Mouse (Mus musculus) forebrain, embryonic 13.5 days (tissue): ENCODE measurements around the gene Zdhhc19. TPM values are rescaled to one million over a fixed set of nuclear protein-coding genes. Genes with fewer than 3 reads are reported as not detected.

Experiments used
- ATAC-seq: fragments of 200-750 bp; cut with Nextera tagmentation; 2 replicates; pipeline ENCODE4 v1.8.0; 2017
- H3K27ac ChIP-seq: fragments of 300-500 bp; sonication (generic); 2 replicates; pipeline ENCODE4 v1.5.1; 2015; ENCODE audit warnings: inconsistent platforms, mild to moderate bottlenecking, moderate library complexity
- H3K27me3 ChIP-seq: fragments of 300-500 bp; sonication (generic); 2 replicates; pipeline ENCODE4 v1.6.1; 2015; ENCODE audit warnings: mild to moderate bottlenecking, inconsistent platforms
- H3K36me3 ChIP-seq: fragments of 300-500 bp; sonication (generic); 2 replicates; pipeline ENCODE4 v1.6.1; 2015; ENCODE audit warnings: mild to moderate bottlenecking, inconsistent platforms; ENCODE audit not compliant: poor library complexity, severe bottlenecking
- H3K4me1 ChIP-seq: fragments of 300-500 bp; sonication (generic); 2 replicates; pipeline ENCODE4 v1.6.1; 2015; ENCODE audit warnings: inconsistent platforms
- H3K4me2 ChIP-seq: fragments of 300-500 bp; sonication (generic); 2 replicates; pipeline ENCODE4 v1.6.1; 2015; ENCODE audit warnings: inconsistent platforms, mild to moderate bottlenecking, moderate library complexity
- H3K4me3 ChIP-seq: fragments of 300-500 bp; sonication (generic); 2 replicates; pipeline ENCODE4 v1.5.1; 2015; ENCODE audit warnings: mild to moderate bottlenecking, inconsistent platforms
- H3K9ac ChIP-seq: fragments of 300-500 bp; sonication (generic); 2 replicates; pipeline ENCODE4 v1.6.1; 2015; ENCODE audit warnings: mild to moderate bottlenecking, inconsistent platforms
- H3K9me3 ChIP-seq: fragments of 300-500 bp; sonication (generic); replicated peaks from 2 replicates; pipeline ENCODE4 v1.6.1; 2016; ENCODE audit warnings: inconsistent platforms
- WGBS: fragments of 180-500 bp; shearing (Covaris S2); methylation state at CpG from one replicate; pipeline ENCODE4 v1.1.7; 2015; 5-methylcytosine and 5-hydroxymethylcytosine counted together
- polyA plus RNA-seq: library from polyadenylated mRNA; unstranded; fragments of >200 nt; fragmentation: Nextera tagmentation; extraction: Ambion mirVana; gene quantifications from 2 replicates; pipeline ENCODE4 v1.2.1, GENCODE M21; 2015

Zdhhc19 gene
- polyA plus RNA-seq, 1 experiment from 2014 or later = not detected

GRCm38 (mm10) chr16:32609401-32609779 lies 113.3 kb downstream of the Zdhhc19 start:
- peak overlapping the region; percentile 56 for H3K4me3 ChIP-seq
- under 1% methylated on average over 14 of the region's 14 CpGs for WGBS
- H3K4me1 ChIP-seq = peaks cover 12% of the 10 kb centered on the region
- H3K9ac ChIP-seq = peak overlapping the region; percentile 73
- peaks cover 3% of the 10 kb centered on the region for H3K36me3 ChIP-seq
- H3K27me3 ChIP-seq = no peaks in the 10 kb centered on the region
- H3K27ac ChIP-seq = peak overlapping the region; percentile 91
- H3K9me3 ChIP-seq = no peaks in the 10 kb centered on the region
- peak overlapping the region; percentile 66 for H3K4me2 ChIP-seq
- no peak for ATAC-seq

- H3K27me3 ChIP-seq = no peaks in the 10 kb centered on the region
- peaks cover 16% of the 10 kb centered on the region for H3K36me3 ChIP-seq
- 72% methylated on average over 5 of the region's 5 CpGs for WGBS
- H3K4me3 ChIP-seq = peak overlapping the region; percentile 56
- no peak for ATAC-seq
- no peak overlapping the region for H3K27ac ChIP-seq
- peaks cover 12% of the 10 kb centered on the region for H3K4me1 ChIP-seq
- no peaks in the 10 kb centered on the region for H3K9me3 ChIP-seq
- H3K9ac ChIP-seq = peak overlapping the region; percentile 73
- peak overlapping the region; percentile 66 for H3K4me2 ChIP-seq
These were observed 114.6 kb downstream of the Zdhhc19 start for GRCm38 (mm10) chr16:32610460-32611255.

Other genes with a start within 250 kb of the Zdhhc19 start
- 8.8 and 8.9 TPM in 2 replicates for gene Fbxo45, start 249.1 kb upstream of the Zdhhc19 start, polyA plus RNA-seq
- 15.4 and 18.3 TPM in 2 replicates for gene Wdr53, start 249.0 kb upstream of the Zdhhc19 start, polyA plus RNA-seq
- not detected in 2 replicates for gene Smco1, start 224.8 kb upstream of the Zdhhc19 start, polyA plus RNA-seq
- 38.5 and 39.3 TPM in 2 replicates for gene Rnf168, start 218.8 kb upstream of the Zdhhc19 start, polyA plus RNA-seq
- 29.9 and 32.0 TPM in 2 replicates for gene Ubxn7, start 164.0 kb upstream of the Zdhhc19 start, polyA plus RNA-seq
- not detected in 2 replicates for gene Tm4sf19, start 95.8 kb upstream of the Zdhhc19 start, polyA plus RNA-seq
- gene Tctex1d2, start 76.6 kb upstream of the Zdhhc19 start, polyA plus RNA-seq = 34.5 and 37.5 TPM in 2 replicates
- gene Pcyt1a, start 65.3 kb upstream of the Zdhhc19 start, polyA plus RNA-seq = 44.1 and 48.1 TPM in 2 replicates
- gene Slc51a, start 8.4 kb upstream of the Zdhhc19 start, polyA plus RNA-seq = 0.25 and 0.49 TPM in 2 replicates
- 32.0 and 42.1 TPM in 2 replicates for gene Tfrc, start 112.7 kb downstream of the Zdhhc19 start, polyA plus RNA-seq
- 14.6 TPM in 2 replicates for gene Tnk2, start 147.6 kb downstream of the Zdhhc19 start, polyA plus RNA-seq
- 0.04 TPM in 1 of 2 replicates, not detected in the other for gene Muc4, start 239.6 kb downstream of the Zdhhc19 start, polyA plus RNA-seq